Mouse (Mus musculus): ENCODE results near the gene Pi4ka.
A peak's percentile ranks its signal among the peaks of the same experiment; 100 is the strongest.

The Pi4ka gene

DNA sequence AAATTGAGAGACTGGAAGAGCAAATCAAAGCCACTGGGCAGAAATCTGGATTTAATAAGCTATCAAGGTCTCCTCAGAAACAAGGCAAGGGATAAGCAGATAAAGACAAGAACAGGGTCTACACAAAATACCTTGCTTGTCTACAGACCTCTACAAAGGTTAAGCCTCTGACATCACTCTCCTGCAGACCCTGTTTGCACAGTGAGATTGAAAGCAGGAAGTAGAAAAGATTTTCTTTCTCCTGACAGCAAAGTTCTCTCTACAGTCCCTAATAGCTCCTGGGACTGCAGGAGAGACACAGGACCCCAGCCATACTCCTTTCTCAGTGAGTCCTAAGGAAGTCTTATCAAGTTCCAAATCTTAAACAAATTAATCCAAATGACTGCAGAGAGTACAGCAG is 71.5 kb downstream of the Pi4ka start:
- no peak for DNase-seq

DNA sequence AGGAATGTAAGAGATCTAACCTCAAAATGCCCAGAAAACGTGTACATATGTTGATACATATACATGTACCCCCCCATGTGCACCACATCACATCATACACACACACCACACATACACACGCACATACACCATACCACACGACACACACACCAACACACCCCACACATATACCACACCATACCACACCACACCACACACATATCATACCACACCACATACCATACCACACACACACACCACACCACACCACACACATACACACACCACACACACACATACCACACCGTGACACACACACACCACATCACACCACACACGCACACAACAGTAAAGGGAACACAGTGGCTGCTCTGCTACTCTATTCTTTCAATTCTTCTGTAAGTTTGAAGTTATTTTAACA is 74.3 kb downstream of the Pi4ka start:
- DNase-seq = no peak

DNA sequence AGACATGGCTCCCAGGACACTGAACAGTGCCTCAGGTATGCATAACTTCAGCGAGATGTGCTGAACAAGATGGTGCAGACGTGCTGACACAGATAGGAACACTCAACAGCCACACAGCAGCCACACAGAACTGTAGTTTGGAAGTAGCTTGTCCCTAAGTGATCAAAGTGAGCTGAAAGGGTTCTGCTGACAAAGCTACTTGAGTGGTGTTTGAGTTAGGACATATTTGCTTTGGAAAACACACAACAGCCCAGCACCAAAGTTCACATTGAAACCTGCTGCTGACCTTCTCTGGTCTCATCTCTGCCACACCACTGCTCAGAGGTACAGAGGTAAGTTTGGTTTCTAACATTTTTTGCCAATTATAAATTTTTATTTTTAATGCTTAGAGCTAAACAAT is 75.0 kb downstream of the Pi4ka start, which contains the start of gene Serpind1:
TSS of gene Serpind1 (plus strand) at position 256 of the 400 bp plus-strand sequence.
- no peak for DNase-seq

DNA sequence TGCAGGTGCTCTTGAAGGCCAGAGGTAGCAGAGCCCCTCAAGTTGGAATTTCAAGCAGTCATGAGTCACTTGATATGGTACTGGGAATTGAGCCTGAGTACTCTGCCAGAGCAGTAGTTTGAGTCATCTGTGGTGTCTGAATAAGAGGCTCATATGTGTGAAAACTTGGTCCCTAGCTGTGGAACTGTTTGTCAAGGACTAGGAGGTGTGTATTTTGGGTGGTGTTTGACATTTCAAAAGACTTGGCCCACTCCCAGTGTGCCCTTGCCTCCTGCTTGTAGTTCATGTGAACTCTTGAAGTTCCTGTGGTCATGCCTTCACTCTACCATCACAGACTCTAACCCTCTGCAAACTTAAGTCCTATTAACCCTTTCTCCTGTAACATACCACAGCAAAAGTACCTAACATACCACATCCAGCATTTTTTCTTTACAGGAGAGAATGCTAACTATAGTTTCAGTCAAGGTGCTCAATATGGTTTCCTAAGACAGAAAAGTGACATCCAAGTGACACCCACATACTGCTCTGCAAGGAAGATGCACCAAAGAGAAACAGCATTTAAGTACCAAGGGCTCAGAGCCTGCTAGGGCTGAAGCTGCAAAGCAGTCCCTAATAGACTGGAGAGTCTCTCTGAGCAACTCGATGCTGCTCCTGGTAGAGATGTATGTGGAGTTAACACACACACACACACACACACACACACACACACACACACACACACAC is 76.1 kb downstream of the Pi4ka start:
- DNase-seq = no peak

DNA sequence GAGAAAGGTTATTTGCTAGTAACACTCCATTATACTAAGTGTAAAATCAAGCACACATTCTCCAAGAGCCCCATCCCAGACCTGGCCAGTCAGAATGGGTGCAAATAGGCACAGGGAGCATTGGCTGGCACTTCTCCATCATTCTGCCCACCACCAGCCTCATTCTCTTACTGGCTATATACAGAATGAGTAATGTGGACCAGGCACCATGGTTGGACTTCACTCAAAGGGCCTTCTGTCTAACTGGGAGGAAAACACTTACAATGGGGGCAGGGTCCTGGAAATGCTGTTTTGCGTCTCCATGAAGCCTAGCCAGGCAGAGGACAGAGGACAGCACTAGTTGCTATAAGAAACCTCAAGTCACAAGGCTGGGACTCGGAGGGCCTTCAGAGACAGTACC is 80.0 kb downstream of the Pi4ka start:
- DNase-seq = no peak

DNA sequence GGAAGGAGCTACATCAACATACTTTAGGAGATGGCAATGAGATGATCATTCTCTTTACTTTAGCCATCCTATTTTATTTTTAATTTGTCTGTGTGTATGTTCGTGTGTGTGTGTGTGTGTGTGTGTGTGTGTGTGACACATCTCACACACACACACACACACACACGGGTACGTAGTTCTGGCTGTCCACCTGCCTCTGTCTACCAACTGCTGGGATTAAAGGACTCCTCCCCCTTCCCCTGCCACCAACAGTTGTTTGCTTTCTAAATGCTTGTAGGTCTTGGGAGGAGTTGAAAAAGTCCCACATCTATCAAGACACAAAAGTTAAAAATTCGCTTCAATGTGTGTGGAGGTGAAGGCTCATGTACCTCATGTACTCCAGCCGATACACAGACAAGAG is 81.4 kb downstream of the Pi4ka start:
- DNase-seq = no peak

DNA sequence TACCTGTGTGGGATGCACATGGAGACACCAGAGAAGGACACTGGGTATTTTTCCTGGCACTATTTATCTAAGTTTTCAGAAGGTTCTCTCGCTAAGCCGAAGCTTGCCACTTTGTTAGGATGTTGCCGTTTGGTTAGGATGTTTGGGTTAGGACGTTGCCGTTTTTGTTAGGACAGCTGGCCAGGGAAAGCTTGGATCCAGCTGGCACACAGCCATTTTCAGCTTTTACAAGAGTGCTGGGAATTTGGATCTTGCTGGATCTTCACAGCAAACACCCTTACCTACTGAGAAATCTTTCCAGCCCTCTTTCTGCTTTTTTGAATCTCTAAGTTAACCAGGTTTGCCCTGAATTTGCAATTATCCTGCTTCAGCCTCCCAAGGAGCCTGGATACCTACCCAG is 84.6 kb downstream of the Pi4ka start:
- DNase-seq = no peak

DNA sequence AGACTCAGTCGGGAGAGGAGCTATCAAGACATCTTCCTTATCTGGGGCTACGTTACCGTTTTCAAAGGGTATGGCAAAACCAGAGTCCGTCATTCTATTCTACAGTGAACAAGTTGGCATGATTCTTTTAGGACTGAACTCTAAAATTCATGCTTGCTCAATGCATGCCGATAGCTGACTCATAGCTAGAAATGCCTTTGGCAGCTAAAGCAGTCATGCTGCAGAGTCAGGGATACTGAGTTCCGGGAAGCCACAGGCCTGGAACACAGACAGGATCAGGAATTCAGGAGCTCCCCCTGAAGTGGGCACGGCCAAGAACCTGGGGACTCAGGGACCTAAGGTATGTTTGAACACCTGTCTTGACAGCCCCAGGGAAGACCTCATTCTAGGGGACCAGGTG is 89.6 kb downstream of the Pi4ka start:
- DNase-seq = no peak

DNA sequence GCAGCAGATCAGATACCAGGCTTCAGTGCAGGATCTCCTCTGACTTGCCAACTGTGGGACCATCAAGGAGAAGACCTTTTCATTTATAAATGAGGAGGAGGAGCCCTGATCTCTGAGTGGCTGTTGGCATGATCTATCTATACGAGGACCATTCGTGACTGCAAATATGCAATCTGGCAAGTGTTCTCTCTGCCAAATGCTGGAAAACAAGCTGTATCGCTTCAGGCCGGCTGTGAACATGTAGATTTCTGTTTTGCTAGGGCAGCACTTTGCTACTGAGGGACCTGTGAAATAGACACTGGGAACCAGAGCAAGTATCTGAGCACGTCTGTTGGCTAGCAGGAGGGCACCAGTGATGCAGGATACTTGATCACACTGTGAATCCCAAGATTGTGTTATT is 93.6 kb downstream of the Pi4ka start:
- no peak for DNase-seq

DNA sequence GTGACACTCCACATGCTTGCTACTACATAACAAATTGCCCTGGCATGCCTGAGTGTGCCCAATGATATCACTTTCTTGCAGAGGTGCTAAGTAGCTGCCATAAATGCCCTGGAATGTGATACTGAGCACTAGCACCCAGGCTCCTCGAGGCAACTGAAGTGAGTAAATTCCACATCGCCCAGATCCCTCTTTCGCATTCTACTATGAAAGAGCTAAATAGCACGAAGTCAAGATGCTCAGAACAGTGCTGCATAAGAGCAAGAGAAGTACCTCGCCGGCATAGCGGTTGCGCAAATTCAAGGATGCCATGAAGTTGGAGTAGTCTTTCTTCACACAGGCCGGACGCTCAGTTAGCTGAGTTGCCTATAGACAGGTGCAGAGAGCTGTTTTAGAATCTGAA is 97.1 kb downstream of the Pi4ka start:
- no peak for DNase-seq

DNA sequence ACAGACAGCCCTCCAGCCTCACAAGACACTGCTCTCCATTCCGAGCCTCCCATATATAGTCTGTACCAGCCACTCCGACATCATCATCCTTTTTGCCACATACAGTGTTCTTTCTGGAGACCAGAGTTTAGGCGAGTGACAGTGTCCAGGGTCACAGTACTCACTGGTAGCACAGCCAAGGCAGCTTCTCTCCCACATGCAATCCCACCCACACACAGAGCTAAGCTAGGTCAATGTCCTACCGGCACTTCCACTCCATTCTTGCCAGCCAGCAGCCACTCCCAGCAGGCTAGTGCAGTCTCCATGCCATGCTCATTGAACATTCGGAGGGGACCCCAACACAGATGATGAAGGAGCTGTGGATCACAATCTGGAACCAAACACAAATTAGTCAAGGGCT is 98.7 kb downstream of the Pi4ka start:
- DNase-seq = no peak

DNA sequence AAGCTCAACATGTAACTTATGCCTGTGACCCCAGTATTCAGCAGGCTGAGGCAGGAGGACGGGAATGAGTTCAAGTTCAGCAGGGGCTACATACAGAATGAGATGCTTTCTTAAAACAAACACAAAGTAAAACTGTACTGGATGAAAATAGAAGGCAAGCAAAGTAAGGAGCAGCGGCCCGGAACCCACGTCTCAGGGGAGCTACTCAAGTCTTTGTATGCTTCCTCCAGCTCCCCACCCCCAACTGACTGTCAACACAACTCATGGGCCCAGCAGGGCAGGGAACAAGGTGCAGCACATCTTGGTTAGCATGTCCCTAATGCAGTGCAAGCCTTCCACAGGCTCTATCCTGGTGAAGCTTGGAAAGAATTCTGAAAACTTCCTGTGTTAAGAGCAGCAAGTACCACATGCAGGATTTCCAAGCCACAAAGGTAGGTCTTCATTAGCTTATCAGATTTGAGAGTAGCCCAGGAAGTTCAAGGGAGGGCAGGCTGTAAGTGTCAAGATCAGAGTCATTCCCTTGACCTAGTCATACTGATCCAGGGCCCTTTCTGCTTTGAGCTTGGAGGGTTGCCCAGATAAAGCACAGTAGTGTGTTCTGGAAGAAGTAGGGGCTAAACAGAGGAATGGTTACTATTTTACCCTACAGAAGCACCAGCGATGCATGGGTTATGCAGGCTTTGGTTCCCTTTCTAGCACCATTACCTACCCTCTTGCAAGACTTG is 102.4 kb downstream of the Pi4ka start:
- no peak for DNase-seq

DNA sequence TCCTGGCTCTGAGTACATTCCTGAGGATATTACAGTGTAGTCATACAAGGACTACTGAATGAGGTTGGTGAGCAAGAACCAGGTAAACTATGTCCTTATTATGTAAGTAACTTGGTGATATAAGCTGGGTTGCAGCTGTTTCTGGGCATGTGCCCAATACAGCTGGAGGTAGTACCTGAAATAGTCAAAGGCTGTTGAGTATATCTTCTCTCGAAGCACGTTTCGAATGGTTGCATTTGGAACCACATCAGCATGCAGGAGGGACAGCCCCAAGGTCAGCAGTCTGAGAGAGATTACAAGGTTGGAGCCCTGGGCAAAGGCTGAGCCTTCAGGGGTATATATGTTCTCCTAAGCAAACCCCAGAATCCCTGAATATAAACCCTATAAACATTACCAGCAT is 105.3 kb downstream of the Pi4ka start:
- DNase-seq = no peak

DNA sequence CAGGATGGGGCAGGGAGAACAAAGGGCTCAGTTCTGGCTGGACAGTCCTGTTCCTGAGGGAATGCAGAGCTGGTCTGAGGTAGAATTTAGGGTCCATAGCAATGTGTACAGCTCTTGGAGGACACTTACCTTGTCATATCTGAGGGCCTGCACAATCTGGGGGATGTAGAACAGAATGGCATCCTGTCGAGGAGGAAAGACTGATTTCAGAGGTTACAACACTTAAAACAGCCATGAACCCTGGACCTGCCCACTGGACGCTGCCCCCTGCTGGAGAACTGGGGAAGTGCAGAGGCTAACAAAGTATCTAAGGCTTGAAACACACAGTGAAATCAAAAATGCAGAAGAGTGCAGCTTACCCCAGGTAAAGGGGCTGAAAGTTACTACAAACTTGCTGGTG is 113.4 kb downstream of the Pi4ka start:
- DNase-seq = peak; percentile 77

DNA sequence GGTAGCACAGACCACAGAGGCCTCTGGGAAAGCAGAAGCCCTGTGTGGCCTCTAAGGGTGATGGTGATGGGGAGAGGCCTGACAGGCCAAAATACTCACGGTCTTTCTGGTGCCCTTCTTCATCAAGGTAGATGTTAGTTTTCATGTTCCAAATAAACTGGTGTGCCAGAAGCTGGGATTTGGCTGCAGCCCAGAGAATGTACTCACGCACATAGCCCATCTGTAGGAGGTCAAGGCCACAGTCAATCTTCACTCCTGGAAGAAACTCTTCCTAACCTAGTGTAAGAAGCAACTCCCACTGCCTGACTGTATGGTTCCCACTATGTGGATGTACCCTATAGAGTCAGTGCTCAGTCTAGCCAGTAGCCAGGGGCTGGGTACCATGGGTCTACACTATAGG is 115.1 kb downstream of the Pi4ka start:
- no peak for DNase-seq

DNA sequence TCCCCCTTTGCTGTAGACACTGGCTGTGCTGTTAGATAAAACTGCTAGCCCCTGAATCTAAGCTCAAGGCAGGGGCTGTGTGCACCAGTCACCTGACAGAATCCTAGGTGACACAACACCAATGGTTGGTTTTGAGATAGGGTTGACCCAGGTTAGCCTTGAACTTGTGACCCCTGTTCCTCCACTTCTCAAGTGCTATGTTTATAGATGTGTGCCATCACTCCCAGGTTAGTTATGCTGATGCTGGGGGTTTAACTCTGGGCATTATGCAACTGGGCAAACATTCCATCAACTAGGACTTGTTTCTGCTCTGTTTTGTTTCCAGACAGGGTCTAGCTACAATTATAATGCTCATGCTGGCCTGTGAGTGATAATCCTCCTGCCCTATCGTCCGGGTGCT is 119.0 kb downstream of the Pi4ka start:
- no peak for DNase-seq

DNA sequence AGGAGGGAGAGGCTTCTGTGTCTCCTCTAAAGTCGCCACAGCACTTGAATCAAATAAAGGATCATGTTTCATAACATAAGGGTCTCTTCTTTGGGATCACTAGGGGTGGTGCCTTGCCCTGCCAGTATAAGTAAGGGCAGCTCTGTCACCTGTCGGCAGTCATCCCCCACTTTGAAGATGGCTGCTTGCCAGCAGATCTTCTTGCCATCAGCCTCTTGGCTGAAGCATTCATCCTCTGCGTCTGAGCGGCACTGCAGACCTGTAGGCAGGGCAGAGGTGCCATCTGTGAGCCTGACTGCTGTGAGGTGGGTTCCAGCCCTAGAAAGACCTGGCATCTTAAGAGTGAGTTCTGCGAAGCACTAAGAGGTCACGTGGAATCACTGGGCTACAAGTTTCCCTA is 123.0 kb downstream of the Pi4ka start:
- DNase-seq = no peak

DNA sequence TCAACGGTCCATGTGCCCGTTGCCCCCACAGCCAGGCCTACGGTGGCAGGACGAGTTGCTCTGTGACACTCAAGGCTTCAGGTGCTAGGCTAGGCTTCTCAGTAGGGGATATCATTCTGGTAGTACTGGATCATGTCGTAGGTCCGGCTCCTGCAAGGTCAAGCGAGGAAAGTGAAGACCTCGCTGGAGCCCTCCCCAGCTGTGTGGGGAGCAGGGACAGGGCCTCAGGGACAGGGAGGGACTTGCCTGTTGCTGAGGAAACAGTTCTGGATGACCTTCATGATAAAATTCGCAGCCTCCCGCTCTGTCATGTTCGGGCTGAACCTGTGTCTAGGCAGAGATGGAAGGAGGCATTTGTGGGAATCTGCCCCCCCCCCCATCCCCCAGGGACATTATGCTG is 125.6 kb downstream of the Pi4ka start:
- DNase-seq = no peak

DNA sequence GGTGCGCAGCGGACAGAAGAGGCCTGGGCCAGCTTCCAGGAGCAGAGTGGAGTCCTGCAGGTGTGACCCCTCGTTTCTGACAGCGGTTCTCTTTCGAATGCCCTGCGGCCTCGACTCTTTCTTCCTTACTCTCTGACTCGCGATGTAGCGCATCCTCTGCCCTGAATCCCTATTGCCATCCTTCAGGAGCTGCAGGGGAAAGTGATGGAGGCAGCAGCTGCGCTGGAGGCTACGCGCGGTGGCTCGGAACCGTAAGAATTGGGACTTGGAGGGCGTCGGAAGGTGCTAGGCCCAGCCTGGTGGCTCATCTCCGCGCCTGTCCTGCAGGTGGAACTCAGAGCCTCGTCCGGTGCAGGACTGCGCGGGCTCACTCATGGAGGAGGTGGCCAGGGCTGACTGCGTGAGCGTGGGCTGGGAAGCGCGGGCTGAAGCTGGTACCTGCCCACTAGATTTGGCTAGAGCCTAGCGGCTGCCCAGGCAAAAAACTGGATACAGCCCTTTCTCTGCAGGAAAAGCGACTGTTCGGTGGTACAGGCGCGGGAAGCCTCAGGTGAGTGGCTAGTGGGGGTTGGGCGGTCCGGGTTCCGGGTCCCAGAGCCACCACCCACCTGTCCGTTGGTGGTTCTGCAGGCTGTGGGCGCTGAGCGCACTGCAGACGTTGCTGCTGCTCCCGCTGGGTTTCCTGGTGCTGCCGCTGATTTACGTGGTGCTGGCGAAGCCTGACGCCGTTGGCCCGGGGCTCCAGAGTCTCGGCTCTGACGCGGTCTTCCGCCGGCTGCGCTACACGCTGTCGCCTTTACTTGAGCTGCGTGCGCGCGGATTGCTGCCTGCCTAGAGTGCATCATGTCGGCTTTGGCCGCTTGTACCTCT is 128.5 kb downstream of the Pi4ka start:
- peak; percentile 75 for DNase-seq

DNA sequence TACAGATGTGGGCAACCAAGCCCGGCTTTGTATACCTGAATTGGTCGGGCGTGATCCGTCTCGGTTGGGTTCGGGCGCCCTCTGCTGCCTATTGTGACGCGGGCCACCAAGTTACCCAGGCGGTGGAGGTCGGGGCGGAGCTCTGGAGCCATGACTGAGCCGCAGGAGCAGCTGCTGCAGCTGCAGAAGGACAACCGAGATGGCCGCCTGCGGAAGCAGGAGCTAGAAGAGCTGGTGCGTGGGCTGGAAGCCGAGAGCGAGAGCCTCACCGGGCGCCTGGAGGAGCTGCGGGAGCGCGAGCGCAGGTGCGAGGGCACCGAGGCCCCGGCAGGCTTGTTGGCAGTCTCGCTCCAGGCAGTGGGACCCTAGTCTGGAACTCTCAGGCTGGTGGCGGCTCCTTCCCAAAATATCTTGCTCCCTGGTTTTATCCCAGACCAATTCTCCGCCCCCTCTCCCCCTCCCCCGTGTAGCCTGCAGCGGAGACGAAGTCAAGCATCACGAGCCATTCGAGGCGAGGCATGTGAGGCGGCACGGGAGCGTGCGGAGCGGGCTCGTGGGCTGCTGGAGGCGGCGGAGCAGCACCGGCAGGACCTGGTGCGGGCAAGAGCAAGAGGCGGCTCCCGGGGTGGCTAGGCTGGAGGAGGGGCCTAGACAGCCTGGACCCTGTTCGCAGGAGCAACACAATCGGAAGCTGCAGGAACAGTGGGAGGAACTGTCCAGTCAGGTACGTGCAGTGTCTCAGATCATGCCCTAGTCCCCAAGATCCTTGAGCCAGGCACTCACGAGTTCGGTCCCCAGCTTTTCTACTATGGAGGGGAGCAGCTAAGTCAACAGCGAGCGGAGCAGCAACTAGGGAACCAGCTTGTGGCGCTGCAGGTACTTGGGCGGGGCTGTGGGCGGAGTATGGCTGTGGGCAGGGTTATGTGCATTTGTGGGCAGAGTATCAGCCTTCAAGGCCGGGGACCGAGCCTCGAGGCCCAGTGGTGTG is 129.7 kb downstream of the Pi4ka start:
- peak; percentile 96 for DNase-seq

DNA sequence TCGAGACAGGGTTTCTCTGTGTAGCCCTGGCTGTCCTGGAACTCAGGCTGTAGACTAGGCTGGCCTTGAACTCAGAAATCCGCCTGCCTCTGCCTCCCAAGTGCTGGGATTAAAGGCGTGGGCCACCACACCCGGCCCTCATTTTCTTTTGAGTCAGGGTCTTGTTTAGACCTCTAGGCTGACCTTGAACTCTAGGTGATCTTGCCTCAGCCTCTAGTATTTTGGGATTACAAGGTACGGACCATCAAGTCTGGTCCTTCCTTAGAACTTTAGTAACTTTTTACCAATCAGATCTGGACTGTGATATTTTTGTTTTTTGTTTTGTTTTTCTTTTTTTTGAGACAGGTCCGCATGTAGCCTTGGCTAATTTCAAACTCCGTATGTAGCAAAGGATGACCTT is 130.4 kb downstream of the Pi4ka start, which contains the start of gene Tmem191c:
TSS of gene Tmem191c (plus strand) at position 357 of the 400 bp plus-strand sequence.
- DNase-seq = no peak

DNA sequence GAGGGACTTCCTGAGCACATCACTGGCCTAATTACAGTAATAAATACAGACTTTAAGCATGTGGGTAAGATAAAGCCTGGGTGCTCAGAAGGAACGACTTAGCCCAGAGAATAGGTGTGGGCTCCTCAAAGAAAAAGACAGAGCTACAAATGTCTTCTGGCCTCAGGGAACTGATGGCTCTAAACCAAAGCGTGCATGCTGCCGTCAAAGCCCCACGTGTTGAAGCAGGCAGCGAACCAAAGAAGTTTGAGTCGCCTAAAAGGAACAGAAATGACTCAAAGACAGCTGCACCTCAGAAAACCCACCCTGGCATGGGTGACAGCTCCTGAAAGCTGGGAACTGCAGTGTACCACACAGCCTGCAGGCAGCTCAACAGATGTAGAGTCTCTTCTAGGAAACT is 134.3 kb downstream of the Pi4ka start:
- DNase-seq = no peak
